Comparison of ENCODE assay signal across 33 mouse cellular contexts in the genomic region with DNA sequence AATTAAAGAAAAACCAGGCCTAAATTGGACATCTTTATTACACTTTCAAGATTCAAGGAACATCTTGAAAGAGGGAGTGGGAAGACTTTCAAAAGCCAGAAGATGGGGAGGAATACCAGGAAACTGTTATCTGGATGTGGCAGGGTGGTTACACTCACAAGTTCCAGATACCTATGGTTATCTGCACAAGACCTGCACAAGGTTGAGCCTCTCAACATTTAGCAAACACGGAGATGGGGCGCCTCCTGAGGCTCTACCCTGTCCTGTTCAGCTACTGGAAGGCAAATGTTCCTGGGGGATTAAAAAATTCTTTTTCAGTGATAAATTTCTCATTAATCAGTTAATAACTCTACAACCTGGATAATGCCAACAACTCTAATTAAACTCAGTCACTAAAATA. TPM values are rescaled to one million over a fixed set of nuclear protein-coding genes. Genes with fewer than 3 reads are reported as not detected.
A peak's percentile ranks its signal among the peaks of the same experiment; 100 is the strongest.
DNase-seq lines count a peak whose midpoint lies in the region; ATAC-seq lines count a peak whose summit lies in the region.
"Had no signal": no experiment of that assay in that cellular context is flagged by ENCODE, and none has a peak within 500 bp of the region (broad histone marks: within the 10 kb centered on the region; RNA-seq: fewer than 3 reads in every experiment).

No protein-coding gene starts in this region.

- no peak overlapping the region for H3K4me3 ChIP-seq in liver, embryonic 12.5 days
- no peak overlapping the region for H3K4me3 ChIP-seq in liver, embryonic 15.5 days (replicated peaks)
- H3K4me3 ChIP-seq: embryonic facial prominence, embryonic 12.5 days; embryonic facial prominence, embryonic 15.5 days; gastrocnemius, adult 2 months; heart, embryonic 12.5 days; heart, embryonic 15.5 days; hindbrain, embryonic 10.5 days; hindbrain, embryonic 13.5 days had no signal

- no peaks in the 10 kb centered on the region for H3K4me1 ChIP-seq in liver, embryonic 12.5 days
- H3K4me1 ChIP-seq in liver, embryonic 15.5 days (replicated peaks): no peaks in the 10 kb centered on the region
- H3K4me1 ChIP-seq: embryonic facial prominence, embryonic 12.5 days; embryonic facial prominence, embryonic 15.5 days; heart, embryonic 12.5 days; heart, embryonic 15.5 days; hindbrain, embryonic 10.5 days; hindbrain, embryonic 13.5 days had no signal

- ATAC-seq in liver, embryonic 12.5 days: peak; percentile 98
- ATAC-seq in liver, embryonic 15.5 days (ENCODE audit: insufficient read depth): 0 out of 2 replicates have a peak, but pooled peaks have one; percentile 49
- ATAC-seq: CD4-positive, CD25-positive, alpha-beta regulatory T cell, adult 4 months; forebrain, embryonic 14.5 days; forebrain, postnatal 0 days; hindbrain, embryonic 16.5 days had no signal

- 55% methylated on average over 2 of the region's 2 CpGs for WGBS in liver, embryonic 12.5 days (ENCODE audit: insufficient replicate concordance)
- 53% methylated on average over 2 of the region's 2 CpGs for WGBS in liver, embryonic 15.5 days (ENCODE audit: insufficient replicate concordance)

- H3K9ac ChIP-seq in liver, embryonic 12.5 days: no peak overlapping the region
- no peak overlapping the region for H3K9ac ChIP-seq in liver, embryonic 15.5 days
- H3K9ac ChIP-seq: embryonic facial prominence, embryonic 12.5 days; embryonic facial prominence, embryonic 15.5 days; forebrain, postnatal 0 days; heart, embryonic 12.5 days; heart, embryonic 15.5 days; hindbrain, embryonic 13.5 days had no signal

- no peaks in the 10 kb centered on the region for H3K27me3 ChIP-seq in liver, embryonic 12.5 days (replicated peaks)
- H3K27me3 ChIP-seq in liver, embryonic 15.5 days: no peaks in the 10 kb centered on the region
- H3K27me3 ChIP-seq: embryonic facial prominence, embryonic 12.5 days; embryonic facial prominence, embryonic 15.5 days; heart, embryonic 12.5 days; heart, embryonic 15.5 days; hindbrain, embryonic 13.5 days had no signal

- H3K9me3 ChIP-seq in liver, embryonic 12.5 days (replicated peaks): no peaks in the 10 kb centered on the region
- no peaks in the 10 kb centered on the region for H3K9me3 ChIP-seq in liver, embryonic 15.5 days (replicated peaks)
- H3K9me3 ChIP-seq: embryonic facial prominence, embryonic 12.5 days; embryonic facial prominence, embryonic 15.5 days; heart, embryonic 12.5 days; heart, embryonic 15.5 days; hindbrain, embryonic 10.5 days; hindbrain, embryonic 13.5 days had no signal

- H3K36me3 ChIP-seq in liver, embryonic 12.5 days: no peaks in the 10 kb centered on the region
- H3K36me3 ChIP-seq in liver, embryonic 15.5 days (replicated peaks): no peaks in the 10 kb centered on the region
- H3K36me3 ChIP-seq: embryonic facial prominence, embryonic 12.5 days; embryonic facial prominence, embryonic 15.5 days; heart, embryonic 12.5 days; heart, embryonic 15.5 days; hindbrain, embryonic 10.5 days; hindbrain, embryonic 13.5 days had no signal

- intact Hi-C loops in left cerebral cortex, postnatal 10 days (cut with DNase I): no loop called here

- peak; percentile 36 for DNase-seq in c-Kit-positive CD71-positive TER-119-positive erythroid progenitor cells, embryonic 14.5 days (ENCODE audit: low spot score)
- no peak for DNase-seq in layer of hippocampus, postnatal 36 days
- no peak for DNase-seq in cerebellum, adult 11-12 months
- no peak for DNase-seq in left cerebral cortex, postnatal 10 days (ENCODE audit: extremely low spot score in 1 of 2, low spot score in 2 of 2)
- DNase-seq: adrenal gland, adult 8-10 months; adrenal gland, postnatal 25 days; cerebellum, adult 11 months; cerebellum, adult 9-10 months; cerebellum, postnatal 25 days; forebrain, postnatal 0 days; gastrocnemius, adult 2 months; gastrocnemius, postnatal 25 days; heart, adult 18-20 months; heart, postnatal 10 days; heart, postnatal 36 days had no signal

- no peak overlapping the region for H3K27ac ChIP-seq in liver, embryonic 12.5 days
- no peak overlapping the region for H3K27ac ChIP-seq in liver, embryonic 15.5 days (replicated peaks)
- H3K27ac ChIP-seq: embryonic facial prominence, embryonic 12.5 days; embryonic facial prominence, embryonic 15.5 days; gastrocnemius, adult 2 months; heart, embryonic 15.5 days; hindbrain, embryonic 10.5 days; hindbrain, embryonic 13.5 days had no signal

- no peak overlapping the region for H3K4me2 ChIP-seq in liver, embryonic 12.5 days
- no peak overlapping the region for H3K4me2 ChIP-seq in liver, embryonic 15.5 days
- H3K4me2 ChIP-seq: embryonic facial prominence, embryonic 12.5 days; embryonic facial prominence, embryonic 15.5 days; heart, embryonic 12.5 days; heart, embryonic 15.5 days; hindbrain, embryonic 13.5 days had no signal

RNA-seq across cellular contexts. Expression of a gene that starts 20.1 kb away (rescaled TPM):
- polyA plus RNA-seq in liver, embryonic 12.5 days (2016; fragmentation: Nextera tagmentation; extraction: Ambion mirVana): not detected in 2 replicates
- not detected in 2 replicates for polyA plus RNA-seq in liver, embryonic 15.5 days (2015; fragmentation: Nextera tagmentation; extraction: Ambion mirVana)
- not detected for total RNA-seq in layer of hippocampus, postnatal 36 days (2021)
- total RNA-seq in left cerebral cortex, postnatal 10 days (2021): not detected
- total RNA-seq: adrenal gland, adult 8-10 months; adrenal gland, postnatal 25 days; common myeloid progenitor, adult 5-6 weeks; forebrain, postnatal 0 days; gastrocnemius, adult 2 months; gastrocnemius, postnatal 25 days; heart, adult 18-20 months; heart, postnatal 10 days; heart, postnatal 36 days; MEL had no signal
- polyA plus RNA-seq: brain, embryonic 14.5 days; C2C12; CD4-positive, CD25-positive, alpha-beta regulatory T cell, adult 4 months; embryonic facial prominence, embryonic 12.5 days; forebrain, embryonic 11.5 days; forebrain, embryonic 14.5 days; forebrain, postnatal 0 days; frontal cortex, adult 2 months; gonadal fat pad, adult 2 months; heart, embryonic 12.5 days; heart, embryonic 15.5 days; hindbrain, embryonic 10.5 days; hindbrain, embryonic 13.5 days; hindbrain, embryonic 16.5 days had no signal

RNA-seq across cellular contexts. Expression of a gene that starts 30.0 kb away (rescaled TPM):
- not detected in 2 replicates for polyA plus RNA-seq in liver, embryonic 12.5 days (2016; fragmentation: Nextera tagmentation; extraction: Ambion mirVana)
- polyA plus RNA-seq in liver, embryonic 15.5 days (2015; fragmentation: Nextera tagmentation; extraction: Ambion mirVana): not detected in 2 replicates
- total RNA-seq in layer of hippocampus, postnatal 36 days (2021): not detected
- total RNA-seq in left cerebral cortex, postnatal 10 days (2021): not detected
- total RNA-seq: adrenal gland, adult 8-10 months; adrenal gland, postnatal 25 days; common myeloid progenitor, adult 5-6 weeks; forebrain, postnatal 0 days; gastrocnemius, adult 2 months; gastrocnemius, postnatal 25 days; heart, adult 18-20 months; heart, postnatal 10 days; heart, postnatal 36 days; MEL had no signal
- polyA plus RNA-seq: brain, embryonic 14.5 days; CD4-positive, CD25-positive, alpha-beta regulatory T cell, adult 4 months; embryonic facial prominence, embryonic 12.5 days; embryonic facial prominence, embryonic 15.5 days; forebrain, embryonic 11.5 days; forebrain, embryonic 14.5 days; forebrain, postnatal 0 days; frontal cortex, adult 2 months; gonadal fat pad, adult 2 months; heart, embryonic 12.5 days; heart, embryonic 15.5 days; hindbrain, embryonic 10.5 days; hindbrain, embryonic 13.5 days; hindbrain, embryonic 16.5 days had no signal
